Mouse (Mus musculus) urinary bladder, postnatal 25 days (tissue): Measurements from ENCODE around the gene Rgs14.

Source experiments
- DNase-seq: peaks from one replicate; pipeline ENCODE4 v3.0.0; 2022; ENCODE audit warnings: low spot score

Gene Rgs14

GRCm38 (mm10) chr13:55404853-55405782 lies 35.6 kb downstream of the Rgs14 start:
- DNase-seq = peak; percentile 81

GRCm38 (mm10) chr13:55405783-55406390 lies 36.4 kb downstream of the Rgs14 start:
- no peak for DNase-seq

GRCm38 (mm10) chr13:55407341-55407740 lies 37.8 kb downstream of the Rgs14 start:
- no peak for DNase-seq

GRCm38 (mm10) chr13:55408546-55409120 lies 39.1 kb downstream of the Rgs14 start:
- DNase-seq = no peak

GRCm38 (mm10) chr13:55411826-55412225 lies 42.3 kb downstream of the Rgs14 start:
- no peak for DNase-seq

GRCm38 (mm10) chr13:55412643-55413307 lies 43.2 kb downstream of the Rgs14 start:
- DNase-seq = no peak

GRCm38 (mm10) chr13:55413333-55413732 lies 43.8 kb downstream of the Rgs14 start:
- no peak for DNase-seq

GRCm38 (mm10) chr13:55414743-55415380 lies 45.3 kb downstream of the Rgs14 start, which contains the start of gene Pfn3:
Gene Pfn3 (minus strand): TSS chr13:55415232.
- DNase-seq = no peak

- peak; percentile 90 for DNase-seq
Measured at GRCm38 (mm10) chr13:55418004-55418403, 48.5 kb downstream of the Rgs14 start.

GRCm38 (mm10) chr13:55419142-55419541 lies 49.6 kb downstream of the Rgs14 start:
- DNase-seq = no peak

- DNase-seq = no peak
Measured at GRCm38 (mm10) chr13:55420018-55420932, 50.7 kb downstream of the Rgs14 start.

GRCm38 (mm10) chr13:55420933-55421800 lies 51.6 kb downstream of the Rgs14 start:
- DNase-seq = peak; percentile 29

GRCm38 (mm10) chr13:55426613-55427012 lies 57.1 kb downstream of the Rgs14 start, which contains the start of gene F12:
Gene F12 (minus strand): TSS chr13:55426793.
- DNase-seq = no peak

- DNase-seq = no peak
Measured at GRCm38 (mm10) chr13:55429226-55429888, 59.8 kb downstream of the Rgs14 start.

- no peak for DNase-seq
Measured at GRCm38 (mm10) chr13:55430566-55430965, 61.0 kb downstream of the Rgs14 start.

- DNase-seq = no peak
Measured at GRCm38 (mm10) chr13:55431889-55432685, 62.6 kb downstream of the Rgs14 start.
